Mouse (Mus musculus): ENCODE data around the gene Arhgap8. TPM values are rescaled to one million over a fixed set of nuclear protein-coding genes. Genes with fewer than 3 reads are reported as not detected.
A peak's percentile ranks its signal among the peaks of the same experiment; 100 is the strongest.

The Arhgap8 gene
- 0.40 and 0.43 TPM in 2 replicates for polyA plus RNA-seq (2015; fragmentation: Nextera tagmentation; extraction: Ambion mirVana)

- Histone ChIP-seq H3K9ac (no peak within 1 kb of the TSS), H3K27me3 (peaks cover 35% of the 10 kb centered on the region), H3K36me3 (replicated peaks) (no peaks in the 10 kb centered on the region), H3K9me3 (replicated peaks) (no peaks in the 10 kb centered on the region), H3K4me1 (replicated peaks) (peaks cover 3% of the 10 kb centered on the region; the same call in 1 of the 2 replicates), H3K4me2 (peak within 1 kb of the TSS; percentile 62), H3K4me3 (replicated peaks) (peak within 1 kb of the TSS; percentile 34), H3K27ac (replicated peaks) (no peak within 1 kb of the TSS)
- WGBS (ENCODE audit: insufficient replicate concordance), result 3% methylated on average over 23 of the region's 24 CpGs
- peak; percentile 40; the same call in 1 of the 2 replicates for ATAC-seq (ENCODE audit: insufficient read depth)
Observed at GRCm38 (mm10) chr15:84719791-84720190, at the start of gene Arhgap8. Gene Arhgap8, plus strand, starts transcription at chr15:84720052.

DNA sequence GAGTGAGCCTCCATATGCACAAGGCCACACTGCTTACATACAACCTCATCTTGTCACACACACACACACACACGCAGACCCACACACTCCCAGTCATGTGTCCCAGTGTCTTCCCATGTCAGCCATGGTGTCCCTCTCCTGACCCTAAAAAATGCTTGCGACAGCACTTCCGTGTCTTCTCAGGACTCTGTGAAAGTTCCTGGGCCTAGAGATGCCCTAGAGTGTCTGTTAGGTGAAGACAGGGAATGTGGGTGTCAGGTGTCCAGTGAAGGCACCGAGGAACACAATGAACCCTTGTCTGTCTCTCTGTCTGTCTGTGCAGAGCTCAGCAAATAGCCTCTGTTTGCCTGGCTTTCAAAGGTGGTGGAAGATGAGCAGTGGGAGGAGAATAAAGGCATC, 49.2 kb upstream of the Arhgap8 start:
- H3K4me1 ChIP-seq (replicated peaks), result peaks cover 17% of the 10 kb centered on the region
- H3K9ac ChIP-seq, result no peak overlapping the region
- H3K27ac ChIP-seq (replicated peaks), result no peak overlapping the region
- no peaks in the 10 kb centered on the region for H3K9me3 ChIP-seq (replicated peaks)
- WGBS (ENCODE audit: insufficient replicate concordance), result 72% methylated on average over 4 of the region's 4 CpGs
- ATAC-seq (ENCODE audit: insufficient read depth), result no peak
- no peaks in the 10 kb centered on the region for H3K36me3 ChIP-seq (replicated peaks)
- H3K4me2 ChIP-seq, result no peak overlapping the region
- no peak overlapping the region for H3K4me3 ChIP-seq (replicated peaks)
- no peaks in the 10 kb centered on the region for H3K27me3 ChIP-seq

- H3K36me3 ChIP-seq (replicated peaks), result no peaks in the 10 kb centered on the region
- H3K9me3 ChIP-seq (replicated peaks), result no peaks in the 10 kb centered on the region
- H3K27ac ChIP-seq (replicated peaks), result no peak overlapping the region
- ATAC-seq (ENCODE audit: insufficient read depth), result no peak
- H3K9ac ChIP-seq, result no peak overlapping the region
- no peak overlapping the region for H3K4me2 ChIP-seq
- H3K4me3 ChIP-seq (replicated peaks), result no peak overlapping the region
- WGBS (ENCODE audit: insufficient replicate concordance), result 38% methylated on average over 9 of the region's 9 CpGs
- peaks cover 24% of the 10 kb centered on the region for H3K4me1 ChIP-seq (replicated peaks)
- no peaks in the 10 kb centered on the region for H3K27me3 ChIP-seq
Observed at GRCm38 (mm10) chr15:84671401-84672307, 48.2 kb upstream of the Arhgap8 start.

GRCm38 (mm10) chr15:84672308-84672615, 47.6 kb upstream of the Arhgap8 start:
- Histone ChIP-seq H3K4me1 (replicated peaks) (peaks cover 24% of the 10 kb centered on the region), H3K27me3 (no peaks in the 10 kb centered on the region), H3K9ac (no peak overlapping the region), H3K9me3 (replicated peaks) (no peaks in the 10 kb centered on the region), H3K4me2 (no peak overlapping the region), H3K4me3 (replicated peaks) (no peak overlapping the region), H3K27ac (replicated peaks) (no peak overlapping the region), H3K36me3 (replicated peaks) (no peaks in the 10 kb centered on the region)
- ATAC-seq (ENCODE audit: insufficient read depth), result no peak
- 51% methylated on average over 4 of the region's 4 CpGs for WGBS (ENCODE audit: insufficient replicate concordance)

DNA sequence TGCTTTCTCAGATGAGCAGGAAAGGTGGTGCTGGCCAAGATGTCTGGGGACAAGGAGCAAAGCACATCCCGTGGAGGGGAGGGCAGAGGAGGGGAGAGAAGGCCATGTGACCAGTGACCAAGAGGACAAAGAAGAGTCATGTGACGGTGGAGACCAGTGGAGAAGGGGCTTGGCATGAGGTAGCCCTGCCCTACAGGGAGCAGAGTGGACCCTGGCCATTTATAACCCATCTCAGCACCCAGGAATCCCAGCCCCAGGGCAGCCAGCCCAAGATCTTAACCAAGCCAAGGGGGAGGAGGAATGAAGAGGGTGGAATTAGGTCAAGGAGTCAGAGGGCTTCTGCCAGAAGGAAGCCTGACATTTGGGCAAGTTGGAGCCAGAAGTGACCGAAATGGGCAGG, 47.2 kb upstream of the Arhgap8 start:
- Histone ChIP-seq H3K27me3 (no peaks in the 10 kb centered on the region), H3K4me3 (replicated peaks) (no peak overlapping the region), H3K9me3 (replicated peaks) (no peaks in the 10 kb centered on the region), H3K36me3 (replicated peaks) (no peaks in the 10 kb centered on the region), H3K4me1 (replicated peaks) (peaks cover 24% of the 10 kb centered on the region), H3K27ac (replicated peaks) (no peak overlapping the region), H3K4me2 (no peak overlapping the region), H3K9ac (no peak overlapping the region)
- 66% methylated on average over 3 of the region's 3 CpGs for whole genome bisulfite sequencing (ENCODE audit: insufficient replicate concordance)
- no peak for ATAC-seq (ENCODE audit: insufficient read depth)

DNA sequence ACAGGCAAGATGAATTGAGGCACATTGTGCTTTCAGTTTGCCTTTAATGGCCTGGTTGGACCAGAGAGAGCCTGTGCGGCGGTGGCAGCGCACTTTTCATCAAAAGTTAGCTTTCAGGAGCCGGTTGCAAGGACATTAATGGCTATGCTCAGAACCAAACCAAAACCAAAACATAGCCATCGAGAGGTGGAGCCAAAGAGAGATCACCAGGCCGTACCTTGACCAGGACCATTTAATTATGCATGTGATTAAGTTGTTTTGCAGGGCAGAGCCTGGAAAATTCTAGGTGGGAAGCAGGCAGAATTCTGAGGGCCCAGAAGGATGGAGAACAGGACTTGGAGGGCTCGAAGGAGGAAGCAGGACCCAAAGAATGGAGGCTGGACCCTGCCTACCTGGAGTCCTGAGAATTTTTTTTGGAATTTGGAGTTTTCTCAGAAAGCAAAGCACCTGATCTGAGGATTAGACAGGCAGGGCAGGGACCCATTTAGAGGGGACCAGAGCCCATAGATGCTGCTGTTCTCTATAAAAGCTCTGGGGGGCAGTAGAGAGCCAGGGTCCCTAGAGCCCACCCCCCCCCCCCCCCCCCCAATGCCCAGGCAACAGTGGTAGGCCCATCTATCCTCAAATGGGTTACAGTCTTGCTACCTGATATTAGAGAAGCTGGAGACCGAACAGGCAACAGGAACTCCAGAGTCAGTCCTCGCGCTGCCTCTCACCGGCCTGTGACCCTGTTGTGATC, 45.4 kb upstream of the Arhgap8 start:
- no peaks in the 10 kb centered on the region for H3K9me3 ChIP-seq (replicated peaks)
- no peaks in the 10 kb centered on the region for H3K36me3 ChIP-seq (replicated peaks)
- peak overlapping the region; percentile 67 for H3K27ac ChIP-seq (replicated peaks)
- H3K9ac ChIP-seq, result no peak overlapping the region
- peaks cover 14% of the 10 kb centered on the region for H3K4me1 ChIP-seq (replicated peaks)
- ATAC-seq (ENCODE audit: insufficient read depth), result no peak
- WGBS (ENCODE audit: insufficient replicate concordance), result 70% methylated on average over 11 of the region's 11 CpGs
- H3K4me3 ChIP-seq (replicated peaks), result no peak overlapping the region
- no peaks in the 10 kb centered on the region for H3K27me3 ChIP-seq
- H3K4me2 ChIP-seq, result no peak overlapping the region

DNA sequence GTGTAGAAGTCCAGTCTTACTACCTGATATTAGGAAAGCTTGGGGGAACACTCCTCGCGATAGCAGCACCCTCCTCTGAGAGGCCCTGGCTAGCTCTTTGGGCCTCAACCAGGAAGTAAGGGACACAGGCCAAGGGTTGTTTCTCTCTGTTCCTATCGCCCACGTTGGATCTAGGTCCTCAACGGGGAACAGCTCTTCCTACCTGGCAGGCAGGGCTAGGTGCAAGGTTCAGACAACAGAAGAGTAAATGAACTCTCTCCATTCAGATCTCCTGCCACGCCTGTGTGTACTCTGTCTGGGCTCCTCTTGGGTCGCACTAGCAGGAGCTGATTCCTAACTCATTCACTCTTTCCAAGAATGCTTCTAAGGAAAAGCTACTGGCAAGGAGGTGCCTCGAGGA, 44.5 kb upstream of the Arhgap8 start:
- Histone ChIP-seq H3K36me3 (replicated peaks) (no peaks in the 10 kb centered on the region), H3K27me3 (0 out of 2 replicates have a peak, but pooled peaks cover under 1% of the 10 kb centered on the region), H3K27ac (replicated peaks) (peak overlapping the region; percentile 67), H3K4me1 (replicated peaks) (peaks cover 15% of the 10 kb centered on the region), H3K4me2 (no peak overlapping the region), H3K9me3 (replicated peaks) (no peaks in the 10 kb centered on the region), H3K4me3 (replicated peaks) (no peak overlapping the region), H3K9ac (no peak overlapping the region)
- WGBS (ENCODE audit: insufficient replicate concordance), result 34% methylated on average over 8 of the region's 8 CpGs
- peak; percentile 67 for ATAC-seq (ENCODE audit: insufficient read depth)

DNA sequence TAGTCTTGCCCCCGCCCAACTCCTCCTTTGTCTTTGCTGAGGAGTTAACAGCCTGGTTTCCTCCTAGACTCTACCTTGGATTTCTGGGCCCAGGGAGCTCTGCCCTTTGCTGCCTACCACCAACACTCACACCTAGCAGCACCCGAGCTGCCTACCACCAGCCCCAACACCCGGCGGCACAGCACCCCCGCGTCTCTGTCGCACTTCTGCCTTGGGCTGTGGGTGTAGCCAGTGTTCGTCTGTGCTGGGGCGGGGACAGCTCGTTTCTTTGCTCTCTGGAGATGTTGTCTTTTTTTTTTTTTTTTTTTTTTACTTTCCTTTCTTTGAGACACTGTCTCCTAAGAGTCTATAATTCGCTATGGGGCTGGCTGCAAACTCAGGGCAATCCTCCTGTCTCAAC, 41.9 kb upstream of the Arhgap8 start:
- no peak for ATAC-seq (ENCODE audit: insufficient read depth)
- Histone ChIP-seq H3K9ac (no peak overlapping the region), H3K4me3 (replicated peaks) (no peak overlapping the region), H3K36me3 (replicated peaks) (no peaks in the 10 kb centered on the region), H3K27ac (replicated peaks) (no peak overlapping the region), H3K4me1 (replicated peaks) (peaks cover 19% of the 10 kb centered on the region), H3K9me3 (replicated peaks) (no peaks in the 10 kb centered on the region), H3K27me3 (peaks cover 18% of the 10 kb centered on the region), H3K4me2 (no peak overlapping the region)
- 28% methylated on average over 11 of the region's 11 CpGs for WGBS (ENCODE audit: insufficient replicate concordance)

GRCm38 (mm10) chr15:84679090-84679489, 40.8 kb upstream of the Arhgap8 start:
- no peaks in the 10 kb centered on the region for H3K9me3 ChIP-seq (replicated peaks)
- H3K27me3 ChIP-seq, result peaks cover 18% of the 10 kb centered on the region
- H3K36me3 ChIP-seq (replicated peaks), result no peaks in the 10 kb centered on the region
- H3K9ac ChIP-seq, result no peak overlapping the region
- H3K27ac ChIP-seq (replicated peaks), result no peak overlapping the region
- no peak for ATAC-seq (ENCODE audit: insufficient read depth)
- 69% methylated on average over 4 of the region's 4 CpGs for WGBS (ENCODE audit: insufficient replicate concordance)
- no peak overlapping the region for H3K4me3 ChIP-seq (replicated peaks)
- H3K4me2 ChIP-seq, result no peak overlapping the region
- H3K4me1 ChIP-seq (replicated peaks), result peaks cover 22% of the 10 kb centered on the region

GRCm38 (mm10) chr15:84679794-84680193, 40.1 kb upstream of the Arhgap8 start:
- Histone ChIP-seq H3K27me3 (peaks cover 18% of the 10 kb centered on the region), H3K36me3 (replicated peaks) (no peaks in the 10 kb centered on the region), H3K4me1 (replicated peaks) (peaks cover 22% of the 10 kb centered on the region), H3K9ac (no peak overlapping the region), H3K4me2 (no peak overlapping the region), H3K27ac (replicated peaks) (no peak overlapping the region), H3K9me3 (replicated peaks) (no peaks in the 10 kb centered on the region), H3K4me3 (replicated peaks) (no peak overlapping the region)
- 49% methylated on average over 3 of the region's 3 CpGs for WGBS (ENCODE audit: insufficient replicate concordance)
- ATAC-seq (ENCODE audit: insufficient read depth), result no peak

Measured in liver, embryonic 15.5 days (tissue).